Mouse (Mus musculus) bone marrow, adult 2 months (tissue): ENCODE measurements at regions not wholly inside any gene's neighbourhood (a gene's known extent, or its start where the extent isn't known, plus 50 kb on each side); places are given as distances from the start of the nearest gene placed in this dataset.

ENCODE experiments used
- H3K27ac ChIP-seq: fragments of 200-500 bp; 2 replicates; pipeline ENCODE4 v1.5.1; 2012; ENCODE audit warnings: low read depth, mild to moderate bottlenecking, control low read depth, inconsistent platforms, low read length; ENCODE audit not compliant: control insufficient read depth, poor library complexity, insufficient read depth
- H3K4me1 ChIP-seq: fragments of 200-500 bp; 2 replicates; pipeline ENCODE4 v1.6.1; 2011; ENCODE audit warnings: low read length; ENCODE audit not compliant: control insufficient read depth, insufficient read depth
- H3K4me3 ChIP-seq: fragments of 200-500 bp; replicated peaks from 2 replicates; pipeline ENCODE3; 2011; ENCODE audit warnings: mild to moderate bottlenecking, low read depth, low read length, control low read depth; ENCODE audit not compliant: control insufficient read depth
- CTCF ChIP-seq: fragments of 200-500 bp; IDR thresholded peaks from 2 replicates; pipeline ENCODE4 v1.5.1; 2011; ENCODE audit warnings: low read length, control low read depth; ENCODE audit not compliant: control insufficient read depth, insufficient read depth
- POLR2A ChIP-seq: fragments of 200-500 bp; IDR thresholded peaks from 2 replicates; pipeline ENCODE4 v1.6.1; 2011; ENCODE audit warnings: low read depth, mild to moderate bottlenecking, control low read depth, low read length, borderline replicate concordance; ENCODE audit not compliant: control insufficient read depth
- WGBS: fragments of 180-500 bp; shearing (Covaris S2); methylation state at CpG from one replicate; pipeline ENCODE4 v1.1.7; 2018; 5-methylcytosine and 5-hydroxymethylcytosine counted together

DNA sequence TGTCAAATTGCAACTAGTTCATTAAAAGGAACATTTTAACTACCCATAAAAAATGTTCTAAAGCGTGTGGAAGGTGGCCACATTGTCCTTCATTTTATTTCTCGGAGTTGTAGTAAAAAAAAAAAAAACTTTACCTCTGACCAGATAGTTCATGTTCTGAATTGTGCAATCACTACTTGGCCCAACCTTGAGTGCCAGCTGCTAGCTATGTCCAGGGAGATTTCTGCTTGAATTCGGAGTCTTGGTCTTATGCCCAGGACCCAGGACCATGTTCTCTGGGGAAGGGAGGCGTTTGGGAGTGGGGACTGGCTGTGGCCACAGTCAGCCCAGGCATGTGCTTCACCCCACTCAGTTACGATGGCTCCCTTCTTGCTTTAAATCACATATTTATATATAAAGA is 54.9 kb upstream of the Atp1b3 start:
- Histone ChIP-seq H3K4me1 (peaks cover 3% of the 10 kb centered on the region), H3K27ac (no peak overlapping the region), H3K4me3 (no peak overlapping the region)
- TF ChIP-seq CTCF: no peak
- no peak for TF ChIP-seq POLR2A
- WGBS: 72% methylated on average over 5 of the region's 5 CpGs

DNA sequence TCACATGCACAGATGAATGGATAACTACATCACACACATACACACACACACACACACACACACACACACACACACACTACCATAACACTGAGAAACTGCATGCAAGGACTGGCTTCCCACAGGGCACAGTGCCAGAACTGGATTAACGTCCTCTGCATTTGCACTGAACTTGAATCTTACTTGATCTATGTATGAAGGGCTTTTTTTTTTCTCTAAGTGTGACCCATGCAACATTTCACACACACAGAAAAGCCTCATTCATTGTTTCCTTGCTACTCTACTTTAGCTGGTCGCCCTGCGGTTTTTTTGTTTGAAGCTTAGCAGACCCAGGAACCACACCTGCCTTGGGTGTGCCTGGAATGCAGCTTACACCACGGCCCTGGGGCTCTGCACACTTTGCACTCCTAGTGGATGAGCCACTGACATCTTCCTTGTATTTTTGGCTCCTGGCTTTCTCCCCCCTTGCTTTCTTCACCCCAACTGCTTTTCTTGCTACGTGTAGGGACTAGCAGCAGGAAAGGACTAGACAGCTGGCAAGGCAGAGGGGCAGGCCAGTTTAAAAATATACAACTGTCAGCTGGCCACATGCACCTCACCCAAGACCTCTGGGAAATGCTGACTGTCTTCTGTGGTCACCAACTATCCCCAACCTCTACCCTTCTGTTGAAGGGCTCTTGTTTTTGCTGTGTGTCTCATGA is 51.8 kb upstream of the Atp1b3 start:
- H3K4me1 ChIP-seq: peaks cover 3% of the 10 kb centered on the region
- WGBS: 13% methylated on average over 5 of the region's 5 CpGs
- TF ChIP-seq POLR2A (no peak), CTCF (no peak)
- H3K27ac ChIP-seq: peak overlapping the region; percentile 62
- H3K4me3 ChIP-seq: no peak overlapping the region
